Mouse (Mus musculus) cortical plate, adult 2 months (tissue): Measurements from ENCODE around the gene Chaf1a.

ENCODE experiments used
- CTCF ChIP-seq: fragments of 200-500 bp; IDR thresholded peaks from 2 replicates; pipeline ENCODE4 v1.5.1; 2011; ENCODE audit warnings: mild to moderate bottlenecking, control low read depth, low read length; ENCODE audit not compliant: insufficient read depth; ENCODE audit errors: extremely low read depth
- POLR2A ChIP-seq: fragments of 200-500 bp; IDR thresholded peaks from 2 replicates; pipeline ENCODE4 v1.6.1; 2011; ENCODE audit warnings: mild to moderate bottlenecking, low read length, control low read depth; ENCODE audit not compliant: insufficient read depth; ENCODE audit errors: extremely low read depth

DNA sequence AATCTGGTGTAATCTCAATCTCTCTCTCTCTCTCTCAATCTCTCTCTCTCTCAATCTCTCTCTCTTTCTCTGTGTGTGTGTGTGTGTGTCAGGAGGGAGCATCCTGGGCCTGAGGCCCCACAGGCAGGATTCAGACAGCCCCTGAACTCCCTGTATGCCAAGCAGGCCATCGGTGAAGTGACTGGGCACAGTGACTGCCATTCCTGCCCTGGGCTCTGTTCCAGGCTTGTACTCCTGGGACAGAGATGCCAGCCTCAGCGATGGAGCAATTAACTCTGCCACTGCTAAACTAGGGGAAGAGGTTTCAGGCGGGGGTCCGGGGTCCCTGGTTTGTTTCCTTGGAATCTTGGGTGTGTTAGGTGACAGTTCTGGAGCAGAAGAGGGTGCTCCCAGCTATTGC, 70.3 kb downstream of the Chaf1a start:
- no peak for TF ChIP-seq CTCF
- no peak for TF ChIP-seq POLR2A
